Mouse (Mus musculus): ENCODE data around the gene Fbxo46.

- TF ChIP-seq CTCF (IDR thresholded peaks at IDR 0.05; ENCODE audit: insufficient read depth, low read depth, low read length), result no peak
- TF ChIP-seq POLR2A (IDR thresholded peaks at IDR 0.05; ENCODE audit: insufficient read depth, low read depth, low read length), result peak; percentile 89
These were observed 29.3 kb downstream of the Fbxo46 start, which contains the start of gene Qpctl for GRCm38 (mm10) chr7:19148875-19149541.

Data from olfactory bulb, adult 2 months (tissue).